Mouse (Mus musculus) spleen, adult 2 months (tissue): ENCODE measurements at regions not wholly inside any gene's neighbourhood (a gene's known extent, or its start where the extent isn't known, plus 50 kb on each side); places are given as distances from the start of the nearest gene placed in this dataset.

Experiments
- CTCF ChIP-seq: fragments of 200-500 bp; IDR thresholded peaks from 2 replicates; pipeline ENCODE4 v1.5.1; 2011; ENCODE audit warnings: mild to moderate bottlenecking, inconsistent platforms; ENCODE audit not compliant: insufficient read depth, insufficient read length, insufficient replicate concordance; ENCODE audit errors: extremely low read depth
- POLR2A ChIP-seq: fragments of 200-500 bp; IDR thresholded peaks from 2 replicates; pipeline ENCODE4 v1.6.1; 2011; ENCODE audit warnings: low read depth, low read length, inconsistent platforms

DNA sequence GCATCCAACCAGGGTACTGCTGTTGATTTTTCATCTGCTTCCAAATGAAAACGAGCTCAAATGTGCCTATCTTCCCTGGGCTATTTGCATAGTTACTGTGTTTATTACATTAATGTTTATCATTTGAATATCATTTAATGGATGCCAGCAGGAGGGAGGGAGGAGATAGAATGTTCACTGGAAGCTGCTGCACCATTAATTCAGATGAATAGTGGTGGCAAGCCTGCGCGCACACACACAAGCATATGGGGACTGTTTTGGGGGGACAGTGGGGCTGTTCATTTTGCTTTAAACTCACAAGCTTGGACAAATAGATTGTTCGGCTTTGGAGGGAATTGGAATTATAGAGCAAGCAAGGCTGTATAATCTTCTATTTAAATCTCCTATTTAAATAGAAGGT lies 74.3 kb upstream of the Samsn1 start:
- no peak for TF ChIP-seq CTCF
- TF ChIP-seq POLR2A, result no peak
